Mouse (Mus musculus) skeletal muscle tissue, adult 2 months (tissue): ENCODE measurements around the gene Mindy2.

Experiments
- DNase-seq: peaks from one replicate; pipeline ENCODE4 v3.0.0-alpha.2; 2012; ENCODE audit warnings: low read depth, low spot score

The Mindy2 gene

DNA sequence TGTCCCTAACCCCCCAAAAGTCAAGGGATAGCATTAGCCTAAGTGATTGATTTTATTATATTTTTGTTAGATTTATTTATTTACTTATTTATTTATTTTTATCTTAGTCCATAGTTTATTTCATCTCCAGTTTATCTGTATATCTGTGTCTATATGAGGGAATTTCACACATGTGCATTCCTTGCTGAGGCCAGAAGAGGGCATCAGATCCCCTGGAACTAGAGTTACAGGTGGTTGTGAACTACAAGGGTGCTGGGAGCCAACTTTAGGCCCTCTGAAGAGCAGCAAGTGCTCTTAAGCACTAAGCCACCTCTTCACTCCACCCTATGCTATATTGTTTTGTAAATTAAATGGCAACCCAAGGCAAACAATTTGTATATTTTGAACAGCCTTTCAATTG, 11.1 kb upstream of the Mindy2 start:
- no peak for DNase-seq

DNA sequence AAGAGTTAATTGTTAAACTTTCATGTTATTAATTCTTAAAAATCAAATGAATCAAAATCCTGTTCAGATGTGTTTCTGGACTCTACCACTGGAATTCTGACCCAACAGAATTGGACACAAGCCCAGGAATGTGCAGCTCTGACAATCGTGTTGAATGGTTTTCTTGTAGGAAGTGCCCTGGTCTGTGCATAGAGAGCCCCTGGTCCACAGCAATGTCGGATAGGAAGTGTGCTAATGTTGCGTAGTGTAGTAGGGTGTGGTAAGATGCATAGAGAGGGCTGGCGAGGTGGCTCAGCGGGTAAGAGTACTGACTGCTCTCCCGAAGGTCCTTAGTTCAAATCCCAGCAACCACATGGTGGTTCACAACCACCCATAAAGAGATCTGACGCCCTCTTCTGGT, 9.8 kb upstream of the Mindy2 start:
- DNase-seq, result no peak

DNA sequence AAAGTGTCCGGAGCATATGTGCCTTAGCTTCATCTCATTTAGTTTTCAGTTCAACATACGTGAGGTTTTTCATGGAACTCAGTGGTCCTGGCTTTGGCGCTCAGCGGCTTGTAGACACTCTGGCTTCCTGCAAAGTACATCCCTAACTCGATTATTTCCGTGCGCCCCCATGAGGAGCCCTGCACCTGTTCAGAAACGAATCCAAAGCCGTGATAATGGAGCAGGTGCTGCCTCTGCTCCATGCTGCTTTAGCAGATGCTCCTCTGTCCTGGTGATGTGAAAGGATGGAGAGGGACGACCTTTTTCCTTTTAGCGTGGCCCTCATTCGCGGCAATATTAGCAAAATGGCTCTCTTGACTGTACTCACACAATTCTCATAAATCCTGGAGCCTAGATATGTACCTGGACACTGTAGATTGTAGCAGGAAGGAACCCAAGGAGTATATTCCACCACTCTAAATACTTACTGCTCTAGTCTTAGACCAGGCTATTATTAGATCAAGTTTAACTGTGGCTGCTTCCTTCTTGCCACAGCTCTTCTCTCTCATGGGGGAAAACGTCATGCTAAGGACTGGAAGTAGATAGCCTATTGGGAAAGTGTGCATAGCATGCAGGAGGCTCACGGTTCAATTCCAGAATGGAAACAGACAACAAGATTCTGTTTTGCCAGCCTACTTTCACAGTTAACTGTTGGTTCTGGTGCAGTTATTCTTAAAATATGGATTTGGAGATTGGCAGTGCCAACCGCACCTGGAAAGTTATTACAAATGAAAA, 8.6 kb upstream of the Mindy2 start:
- no peak for DNase-seq

DNA sequence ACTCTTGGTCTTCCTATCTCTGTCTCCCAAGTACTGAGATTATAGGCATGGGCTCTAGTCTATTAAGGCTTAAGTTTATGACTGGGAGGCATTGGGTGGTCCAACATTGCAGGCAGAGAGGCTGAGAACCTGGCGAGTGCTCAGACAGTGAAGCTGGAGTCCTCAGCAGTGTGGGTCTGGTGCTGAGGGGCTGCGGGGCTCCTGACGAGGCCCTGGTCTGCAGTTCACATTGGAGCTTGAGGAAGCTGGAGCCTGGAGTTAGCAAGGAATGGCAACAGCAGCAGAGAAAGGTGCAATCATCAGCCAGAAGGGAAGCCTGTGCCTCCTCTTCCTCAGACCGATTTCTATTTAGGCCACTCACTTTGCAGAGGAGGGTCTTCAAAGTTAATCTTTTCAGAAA, 7.9 kb upstream of the Mindy2 start:
- DNase-seq, result no peak

DNA sequence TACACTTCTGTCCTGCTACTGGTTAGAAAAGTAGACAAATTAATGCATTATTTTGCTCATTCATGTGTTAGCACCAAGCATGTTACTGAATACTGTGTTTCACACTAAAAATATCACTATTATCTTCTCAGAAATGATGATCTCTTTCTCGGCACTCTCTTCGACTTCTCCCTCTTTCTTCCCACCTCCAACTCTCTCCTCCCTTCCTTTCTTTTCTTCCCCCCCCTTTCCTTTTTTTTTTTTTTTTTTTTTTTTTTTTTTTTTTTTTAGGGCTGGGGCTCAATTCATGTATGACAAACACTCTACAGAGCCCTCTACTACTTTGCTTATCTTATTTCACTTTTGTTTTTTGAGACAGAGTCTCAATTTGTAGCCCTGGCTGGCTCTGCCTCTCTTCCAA, 1.3 kb upstream of the Mindy2 start:
- no peak for DNase-seq

DNA sequence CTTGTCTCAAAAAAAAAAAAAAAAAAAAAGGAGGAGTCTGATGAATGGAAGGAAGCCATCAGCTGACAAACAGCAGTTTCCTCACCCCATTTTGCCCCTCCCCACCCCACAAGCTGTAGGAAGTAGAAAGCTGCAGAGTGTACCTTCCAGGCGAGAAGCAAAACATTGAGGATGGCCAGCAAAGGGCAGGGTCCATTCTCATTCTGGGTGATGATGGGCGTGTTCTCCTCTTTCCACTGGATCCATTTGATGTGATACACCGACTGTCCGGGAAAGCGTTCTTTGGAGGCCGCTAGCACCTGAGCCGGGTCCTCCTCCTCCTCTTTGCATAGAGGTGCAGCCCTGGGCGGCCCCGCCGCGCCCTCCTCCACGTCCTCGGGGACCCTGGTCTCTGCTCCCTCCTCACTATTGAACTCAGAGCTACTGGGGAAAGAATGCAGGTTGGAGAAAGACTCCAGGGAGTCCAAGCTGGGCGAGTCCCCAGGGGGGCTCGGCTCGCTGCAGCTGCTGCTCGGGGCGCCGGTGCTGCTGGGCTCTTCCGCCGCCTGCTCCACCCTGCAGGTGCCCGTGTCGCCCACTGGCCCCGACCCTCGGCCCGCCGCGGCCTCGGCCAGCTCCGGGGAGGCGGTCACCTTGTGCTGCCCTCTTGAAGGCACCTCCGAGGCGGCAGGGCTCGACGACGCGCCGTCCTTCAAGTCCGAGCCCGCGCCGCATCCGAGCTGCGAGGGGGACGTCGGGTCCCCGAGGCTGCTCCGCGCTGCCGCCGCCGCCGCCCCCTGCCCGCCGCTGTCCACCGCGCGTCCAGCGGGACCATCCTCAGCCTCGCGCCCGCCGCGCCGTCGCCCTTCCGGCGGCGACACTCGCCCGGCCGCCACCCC, 605 bp downstream of the Mindy2 start, which contains the start of gene Gm10642:
TSS of gene Gm10642 (plus strand) at position 122 of the 878 bp plus-strand sequence.
- DNase-seq, result peak; percentile 54

DNA sequence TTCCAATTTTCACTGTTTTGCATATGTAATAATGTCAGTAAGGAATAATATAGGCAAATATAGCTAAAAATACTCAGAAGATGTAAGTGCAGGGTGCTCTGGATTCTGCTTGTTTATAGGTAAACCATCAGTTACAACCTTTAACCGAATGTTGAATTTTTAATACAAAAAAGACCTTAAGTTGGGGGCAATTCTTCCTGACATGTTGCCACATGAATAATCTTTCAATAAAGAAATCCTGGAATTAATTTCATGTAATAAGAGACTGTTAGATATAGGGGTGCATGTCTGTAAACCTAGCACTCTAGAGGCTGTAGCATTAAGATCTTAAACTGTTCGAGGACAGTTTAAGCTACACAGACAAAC, 1.2 kb downstream of the Mindy2 start:
- DNase-seq, result no peak

DNA sequence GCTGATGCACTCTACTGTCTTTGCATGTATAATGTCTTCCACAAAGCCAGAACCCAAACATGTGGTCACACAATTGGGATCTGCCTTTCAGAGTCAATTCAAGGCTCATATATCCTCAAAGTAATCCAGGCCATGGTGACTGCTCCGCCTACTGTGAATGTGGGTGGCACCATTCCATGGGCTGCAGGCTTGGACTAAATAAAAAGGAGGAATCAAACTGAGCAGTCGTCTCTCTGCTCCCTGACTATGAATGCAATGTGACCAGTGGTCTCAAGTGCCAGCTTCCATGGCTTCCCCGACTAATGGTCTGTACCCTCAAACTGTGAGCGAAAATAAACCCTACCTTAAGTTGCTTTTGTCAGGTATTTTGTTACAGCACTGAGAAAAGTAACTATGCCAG, 2.5 kb downstream of the Mindy2 start:
- no peak for DNase-seq

DNA sequence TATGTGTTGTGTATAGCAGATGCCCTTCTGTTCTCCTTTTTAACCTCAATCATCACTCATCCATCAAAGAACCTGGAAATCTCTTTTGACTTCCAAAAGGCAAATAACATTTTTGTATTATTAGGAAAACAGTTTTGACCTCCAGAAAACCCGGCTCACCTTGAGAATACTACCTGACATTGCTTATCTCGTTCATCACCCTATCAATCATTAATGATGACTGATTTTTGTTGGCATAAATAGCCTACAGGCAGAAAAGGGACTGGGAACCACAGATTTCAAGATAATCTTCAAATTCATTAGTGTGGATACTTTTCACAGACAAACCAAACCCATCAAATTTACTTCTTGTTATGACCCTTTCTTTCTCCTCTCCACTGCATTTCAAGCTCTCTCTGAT, 3.1 kb downstream of the Mindy2 start:
- no peak for DNase-seq

DNA sequence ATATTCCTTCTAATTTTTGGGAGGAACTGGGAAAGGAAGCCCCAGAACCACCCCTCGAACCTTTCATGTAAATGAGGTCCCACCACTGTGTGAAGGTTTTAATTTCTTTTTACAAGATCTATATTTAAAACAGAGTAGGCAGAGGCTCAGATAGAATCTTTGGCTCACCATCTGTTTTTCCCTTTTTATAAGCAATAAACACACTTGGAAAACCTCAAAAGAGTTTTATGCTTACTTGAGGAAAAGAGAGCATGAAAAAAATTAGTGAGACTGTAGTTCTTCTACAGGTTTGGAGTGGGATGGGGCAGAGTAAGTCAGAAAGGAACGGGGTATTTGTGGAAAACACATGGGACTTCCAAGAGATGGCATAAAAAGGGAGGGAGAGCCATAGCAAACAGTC, 4.8 kb downstream of the Mindy2 start:
- DNase-seq, result no peak

DNA sequence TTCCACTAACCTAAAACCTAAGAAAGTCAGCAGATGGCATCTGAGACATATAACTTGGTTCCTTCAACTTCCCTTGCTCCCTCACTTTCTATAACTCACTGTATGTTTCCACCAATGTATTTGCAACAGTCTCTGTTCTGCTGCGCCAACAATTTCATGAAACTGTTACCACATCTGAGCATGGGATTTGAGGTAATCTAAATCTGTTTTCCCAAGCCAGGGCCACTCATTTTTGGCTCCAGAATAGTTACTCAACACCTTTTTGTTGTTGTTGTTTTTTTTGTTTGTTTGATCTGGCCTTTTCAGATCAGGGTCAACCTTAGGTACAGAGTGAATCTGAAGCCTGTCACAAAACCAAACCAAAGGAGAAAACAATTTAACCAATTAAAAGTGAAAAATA, 6.0 kb downstream of the Mindy2 start:
- DNase-seq, result no peak

DNA sequence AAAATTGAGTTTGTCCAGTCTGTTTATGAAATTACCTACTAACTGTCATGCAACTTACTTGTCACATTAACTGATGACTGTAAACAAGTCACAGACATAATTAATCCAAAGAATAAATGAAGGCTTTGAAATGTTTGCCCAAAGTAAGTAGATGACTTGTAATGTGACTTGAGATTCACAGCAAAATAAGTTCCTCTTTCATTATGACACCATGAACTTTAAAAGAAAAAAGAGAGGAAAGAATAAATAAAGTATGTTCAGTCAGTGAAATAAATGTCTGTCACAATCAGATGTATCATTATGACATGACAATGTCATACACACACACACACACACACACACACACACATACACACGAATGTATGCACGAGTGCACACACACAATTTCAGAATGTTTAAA, 6.7 kb downstream of the Mindy2 start:
- DNase-seq, result no peak

DNA sequence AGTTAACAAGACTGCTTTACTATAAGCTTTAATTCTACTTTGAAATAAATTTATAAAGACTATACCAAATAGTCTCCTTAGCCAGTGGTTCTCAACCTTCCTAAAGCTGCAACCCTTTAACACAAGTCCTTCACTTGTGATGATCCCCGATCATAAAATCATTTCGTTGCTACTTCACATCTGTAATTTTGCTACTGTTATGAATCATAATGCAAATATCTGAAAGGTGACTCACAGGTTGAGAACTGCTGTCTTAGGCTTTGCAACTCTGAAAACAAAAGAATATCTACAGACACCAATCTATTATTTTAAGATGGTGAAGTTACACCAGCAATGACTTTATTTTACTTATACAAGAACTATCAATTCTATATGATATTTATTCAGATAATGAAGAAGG, 20.2 kb downstream of the Mindy2 start:
- DNase-seq, result no peak

DNA sequence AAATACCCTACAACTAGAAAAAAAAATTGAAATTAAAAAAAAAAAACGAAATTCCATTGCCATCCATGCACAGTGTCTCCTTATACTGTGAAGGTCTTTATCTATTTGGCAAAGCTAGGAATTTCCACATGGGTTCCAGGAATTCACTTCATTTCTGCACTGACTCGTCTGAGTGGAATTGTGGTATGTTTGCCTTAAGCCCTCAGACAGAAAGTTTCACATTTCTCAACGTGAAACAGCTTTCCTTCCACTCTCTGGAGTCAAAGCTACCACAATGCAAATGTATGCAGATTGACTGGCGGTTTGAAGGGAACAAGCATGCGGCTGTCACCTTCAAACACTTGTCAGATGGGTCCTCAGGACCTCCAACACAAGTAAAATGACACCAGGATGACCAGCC, 25.3 kb downstream of the Mindy2 start:
- no peak for DNase-seq

DNA sequence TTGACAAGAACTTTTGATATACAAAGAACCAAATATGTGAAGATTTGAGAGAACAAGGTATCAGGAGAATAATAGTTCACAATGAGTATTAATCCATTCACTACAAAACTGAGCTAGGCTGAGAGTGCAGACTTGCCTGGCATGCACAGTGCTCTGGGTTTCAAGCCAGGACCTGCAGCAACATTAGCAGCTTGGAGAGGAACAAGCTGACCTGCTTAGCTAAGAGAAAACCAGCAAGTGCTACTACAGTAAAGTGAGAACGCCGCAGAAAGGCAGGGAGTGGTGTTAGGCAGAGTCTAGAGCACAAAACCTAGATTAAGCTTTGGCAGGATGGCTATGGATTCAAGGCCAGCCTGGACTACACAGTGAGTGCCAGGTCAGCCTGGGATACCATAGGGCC, 27.3 kb downstream of the Mindy2 start:
- peak; percentile 49 for DNase-seq

DNA sequence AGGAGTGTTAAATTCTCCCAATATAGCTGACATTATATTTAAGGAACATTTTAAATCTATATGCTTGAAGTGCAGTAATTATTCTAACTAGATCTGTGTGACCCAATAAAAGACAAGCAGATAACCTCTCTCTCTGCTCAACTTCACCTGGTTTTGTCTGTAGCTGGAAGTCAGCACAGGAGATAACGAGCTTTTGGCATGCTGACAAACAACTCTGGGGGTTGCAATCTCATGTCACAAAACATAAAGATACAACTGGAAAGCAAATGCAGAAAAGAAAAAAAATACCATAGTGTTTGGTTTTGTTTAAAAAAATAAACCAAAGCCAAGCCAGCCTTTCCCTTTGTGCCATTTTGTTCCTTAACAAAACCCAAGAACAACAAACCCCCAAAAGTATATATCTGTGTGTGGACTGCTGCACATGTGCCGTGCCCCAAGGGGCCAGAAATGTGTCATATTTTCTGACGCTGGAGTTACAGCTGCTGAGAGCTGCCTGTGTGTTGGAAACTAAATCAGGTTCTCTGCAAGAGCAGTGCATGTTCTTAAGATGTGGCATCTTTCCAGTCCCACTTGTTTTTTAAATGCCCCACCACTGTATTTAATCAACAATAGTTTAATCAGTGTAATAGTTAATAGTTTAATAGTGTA, 45.8 kb downstream of the Mindy2 start:
- no peak for DNase-seq

DNA sequence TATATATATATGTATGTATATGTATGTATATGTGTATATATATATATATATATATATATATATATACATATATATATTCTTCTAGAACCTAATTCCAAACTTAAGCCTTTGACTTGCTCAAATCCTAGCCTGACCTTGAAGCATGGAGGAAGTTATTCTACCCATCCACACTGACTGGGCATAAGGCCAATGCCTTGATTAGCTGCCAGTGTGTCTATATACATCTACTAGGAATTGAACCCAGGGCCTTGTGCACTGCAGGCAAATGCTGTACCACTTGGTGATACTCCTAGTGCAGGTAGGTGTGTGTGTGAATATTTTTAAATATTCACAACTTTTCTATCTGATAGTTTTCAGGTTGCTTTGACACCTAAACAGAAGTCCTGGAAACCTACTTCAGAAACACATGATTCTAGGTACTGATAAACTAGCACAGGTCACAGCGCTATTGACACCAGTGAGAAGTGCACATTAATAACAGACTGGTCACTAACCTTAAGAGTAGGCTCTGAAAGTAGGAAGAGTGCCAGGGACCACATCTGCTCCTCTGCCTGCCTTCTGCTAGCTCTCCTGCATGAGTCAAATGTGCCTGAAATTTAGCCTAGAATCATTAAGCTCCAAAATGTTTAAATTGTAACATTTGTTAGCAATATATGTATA, 54.7 kb downstream of the Mindy2 start:
- DNase-seq, result no peak

DNA sequence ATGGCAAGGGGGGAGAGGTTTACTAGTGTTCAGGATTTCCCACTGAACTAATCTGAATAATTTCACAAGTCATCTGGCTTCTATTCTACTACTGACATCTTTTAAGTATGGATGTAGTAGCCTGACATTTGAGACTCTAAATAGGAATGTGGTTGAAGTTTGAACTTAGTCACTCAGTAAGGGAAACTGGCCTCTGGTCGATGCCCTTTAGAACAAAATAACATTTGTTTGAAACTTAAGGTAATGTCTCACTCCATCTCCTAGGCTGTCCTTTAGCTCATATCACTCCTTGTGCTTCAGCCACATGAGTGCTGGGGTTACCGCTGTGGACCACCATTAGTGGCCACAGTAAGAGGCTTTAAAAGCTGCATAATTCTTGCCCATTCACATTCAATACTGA, 58.7 kb downstream of the Mindy2 start:
- no peak for DNase-seq

DNA sequence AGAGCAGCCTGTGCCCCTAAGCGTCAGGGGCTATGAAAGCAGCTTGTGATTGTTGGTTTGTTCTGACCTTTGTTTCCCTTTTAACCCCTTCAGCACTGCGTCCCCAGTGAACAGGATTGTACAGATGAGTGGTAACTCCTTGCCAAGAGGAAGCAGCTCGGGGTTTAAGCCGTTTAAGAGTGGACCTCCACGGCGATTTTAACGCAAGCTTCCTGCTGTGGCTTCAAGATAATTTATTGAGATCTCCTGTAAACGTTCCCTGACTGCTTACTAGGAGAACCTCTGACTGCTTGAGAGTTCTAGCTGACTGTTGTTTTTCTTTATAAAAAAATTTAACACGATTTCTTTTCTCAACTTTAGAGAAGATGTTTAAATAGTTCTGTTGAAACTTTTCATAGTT, 65.5 kb downstream of the Mindy2 start:
- DNase-seq, result no peak

DNA sequence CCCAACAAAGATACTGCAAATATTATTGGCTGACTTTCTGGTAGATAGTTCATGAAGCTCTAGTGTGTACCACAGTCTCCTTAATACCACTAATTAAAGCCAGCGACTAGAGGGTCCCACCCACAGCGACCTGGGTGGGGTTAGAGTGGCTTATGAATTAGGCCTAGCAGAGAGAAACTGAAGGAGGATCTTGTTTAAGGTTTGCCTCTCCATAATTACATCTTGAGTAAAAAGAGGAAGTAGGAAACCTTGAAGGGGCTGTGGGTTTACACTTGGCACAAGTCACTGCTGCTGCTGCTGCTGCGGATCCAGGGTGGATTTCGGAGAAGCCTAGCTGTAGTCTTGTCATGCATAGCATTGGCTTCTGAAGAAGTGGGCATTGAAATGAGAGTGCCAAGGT, 66.2 kb downstream of the Mindy2 start:
- no peak for DNase-seq

DNA sequence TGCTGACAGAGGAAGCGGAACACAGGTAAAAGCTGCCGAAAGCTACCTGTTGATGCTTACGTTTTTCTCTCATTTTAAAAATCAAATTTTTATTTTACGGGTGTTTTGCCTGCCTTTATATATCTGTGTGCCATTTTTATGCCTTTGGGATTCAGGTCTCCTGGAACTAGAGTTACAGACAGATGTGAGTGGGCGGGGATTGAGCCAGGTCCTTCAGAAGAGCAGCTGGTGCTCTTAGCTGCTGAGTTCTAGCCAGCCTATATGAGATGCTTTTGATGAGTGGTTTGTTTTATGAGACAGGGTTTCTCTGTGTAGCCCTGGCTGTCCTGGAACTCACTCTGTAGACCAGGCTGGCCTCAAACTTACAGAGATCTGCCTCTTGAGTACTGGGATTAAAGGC, 69.8 kb downstream of the Mindy2 start:
- DNase-seq, result no peak

DNA sequence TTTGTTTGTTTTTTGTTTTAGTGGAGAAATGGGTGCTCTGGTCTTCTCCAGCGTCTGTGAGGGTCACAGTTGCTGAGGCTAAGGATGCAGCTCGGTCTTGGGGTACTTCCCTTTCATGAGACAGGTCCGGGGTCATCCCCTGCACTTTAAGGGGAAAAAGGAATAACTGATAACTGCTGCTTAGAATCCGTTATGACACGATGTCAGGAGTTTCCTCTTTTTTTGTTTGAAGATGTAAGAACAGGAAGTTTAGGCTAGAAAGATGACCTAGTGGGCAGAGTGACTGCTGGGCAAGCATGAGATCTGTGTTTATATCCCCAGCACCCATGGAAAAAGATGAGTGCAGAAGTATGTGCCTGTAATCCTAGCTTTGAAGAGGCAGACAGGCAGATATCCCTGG, 71.8 kb downstream of the Mindy2 start:
- no peak for DNase-seq
